10 mouse cellular contexts compared by ENCODE assay signal in genomic region chr1:156667141-156667926, GRCm38 (mm10). TPM values are rescaled to one million over a fixed set of nuclear protein-coding genes. Genes with fewer than 3 reads are reported as not detected.
DNase-seq lines count a peak whose midpoint lies in the region; ATAC-seq and TF ChIP-seq lines count a peak whose summit lies in the region.
"Had no signal": no experiment of that assay in that cellular context is flagged by ENCODE, and none has a peak within 500 bp of the region (broad histone marks: within the 10 kb centered on the region; RNA-seq: fewer than 3 reads in every experiment).

No protein-coding gene starts in this region.

- peak overlapping the region; percentile 76 for H3K4me3 ChIP-seq in E14TG2a.4 (replicated peaks; ENCODE audit: low read length)
- peak overlapping the region; percentile 4; the same call in 1 of the 2 replicates for H3K4me3 ChIP-seq in heart, embryonic 10.5 days
- H3K4me3 ChIP-seq in lung, embryonic 15.5 days: no peak overlapping the region
- H3K4me3 ChIP-seq in neural tube, embryonic 15.5 days (replicated peaks): no peak overlapping the region

- TF ChIP-seq CTCF in E14TG2a.4 (conservative IDR thresholded peaks at IDR 0.05; ENCODE audit: low read length): no peak

- peaks cover 94% of the 10 kb centered on the region for H3K4me1 ChIP-seq in E14TG2a.4 (replicated peaks; ENCODE audit: low read depth, low read length)
- H3K4me1 ChIP-seq in heart, embryonic 10.5 days: peaks cover 27% of the 10 kb centered on the region
- H3K4me1 ChIP-seq in lung, embryonic 15.5 days: peaks cover 20% of the 10 kb centered on the region
- H3K4me1 ChIP-seq in neural tube, embryonic 15.5 days: 0 out of 2 replicates have a peak, but pooled peaks cover 5% of the 10 kb centered on the region

- H3K9ac ChIP-seq in lung, embryonic 15.5 days: no peak overlapping the region
- H3K9ac ChIP-seq in neural tube, embryonic 15.5 days (replicated peaks): no peak overlapping the region

- 68% methylated on average over 23 of the region's 23 CpGs for WGBS in heart, embryonic 10.5 days
- WGBS in lung, embryonic 15.5 days: 66% methylated on average over 23 of the region's 23 CpGs
- 90% methylated on average over 23 of the region's 23 CpGs for WGBS in neural tube, embryonic 15.5 days

- H3K36me3 ChIP-seq in E14TG2a.4 (ENCODE audit: insufficient read depth, low read length): peaks cover 36% of the 10 kb centered on the region
- no peaks in the 10 kb centered on the region for H3K36me3 ChIP-seq in heart, embryonic 10.5 days
- H3K36me3 ChIP-seq in lung, embryonic 15.5 days: no peaks in the 10 kb centered on the region
- no peaks in the 10 kb centered on the region for H3K36me3 ChIP-seq in neural tube, embryonic 15.5 days

- peak overlapping the region; percentile 33; the same call in 1 of the 2 replicates for H3K27ac ChIP-seq in heart, embryonic 10.5 days
- peak overlapping the region; percentile 46; the same call in 1 of the 2 replicates for H3K27ac ChIP-seq in lung, embryonic 15.5 days
- no peak overlapping the region for H3K27ac ChIP-seq in neural tube, embryonic 15.5 days (replicated peaks)

- peak; percentile 66; the same call in 1 of the 2 replicates for ATAC-seq in lung, embryonic 15.5 days (ENCODE audit: borderline replicate concordance, extremely low read depth, low FRiP score, low TSS enrichment)
- no peak for ATAC-seq in neural tube, embryonic 15.5 days (ENCODE audit: low FRiP score)

- DNase-seq in adrenal gland, adult 2 months: peak; percentile 76
- DNase-seq in adrenal gland, postnatal 4 days (ENCODE audit: low spot score in 2 of 2): no peak
- DNase-seq in heart, embryonic 10.5 days (ENCODE audit: low spot score): no peak
- DNase-seq in ovary, postnatal 10 days (ENCODE audit: low spot score): no peak
- DNase-seq in kidney, adult 8-10 months: no peak
- DNase-seq: cerebellum, adult 9-11 months; kidney, adult 11 months had no signal

- H3K9me3 ChIP-seq in E14TG2a.4 (ENCODE audit: low read length): no peaks in the 10 kb centered on the region
- H3K9me3 ChIP-seq in heart, embryonic 10.5 days: no peaks in the 10 kb centered on the region
- H3K9me3 ChIP-seq in lung, embryonic 15.5 days: no peaks in the 10 kb centered on the region
- H3K9me3 ChIP-seq in neural tube, embryonic 15.5 days (replicated peaks): no peaks in the 10 kb centered on the region

- H3K27me3 ChIP-seq in E14TG2a.4 (ENCODE audit: insufficient read depth, low read length): no peaks in the 10 kb centered on the region
- no peaks in the 10 kb centered on the region for H3K27me3 ChIP-seq in heart, embryonic 10.5 days (ENCODE audit: insufficient read depth, poor library complexity, severe bottlenecking)
- no peaks in the 10 kb centered on the region for H3K27me3 ChIP-seq in lung, embryonic 15.5 days
- no peaks in the 10 kb centered on the region for H3K27me3 ChIP-seq in neural tube, embryonic 15.5 days (replicated peaks)

- H3K4me2 ChIP-seq in lung, embryonic 15.5 days: no peak overlapping the region
- H3K4me2 ChIP-seq in neural tube, embryonic 15.5 days: no peak overlapping the region

RNA-seq across cellular contexts. Expression of gene Tor3a, which starts 6.8 kb away (rescaled TPM):
- total RNA-seq in adrenal gland, adult 2 months (2021): 10 to 100 TPM; 15.1 to 24.6 TPM
- polyA plus RNA-seq in adrenal gland, adult 2 months (2012; rRNA removed): 21.5 and 48.9 TPM in 2 replicates
- total RNA-seq in adrenal gland, postnatal 4 days (2021): 10 to 100 TPM; 15.7 to 17.1 TPM
- polyA plus RNA-seq in heart, embryonic 10.5 days (2016; fragmentation: Nextera tagmentation; extraction: Ambion mirVana): 4.3 and 4.4 TPM in 2 replicates
- 12.1 and 12.3 TPM in 2 replicates for polyA plus RNA-seq in lung, embryonic 15.5 days (2015; fragmentation: Nextera tagmentation; extraction: Ambion mirVana)
- 3.2 and 5.6 TPM in 2 replicates for polyA plus RNA-seq in neural tube, embryonic 15.5 days (2015; fragmentation: Nextera tagmentation; extraction: Ambion mirVana)

RNA-seq across cellular contexts. Expression of gene Fam20b, which starts 51.6 kb away (rescaled TPM):
- total RNA-seq in adrenal gland, adult 2 months (2021): 10 to 100 TPM; 55.3 to 56.0 TPM
- polyA plus RNA-seq in adrenal gland, adult 2 months (2012; rRNA removed): 6.7 and 9.8 TPM in 2 replicates
- total RNA-seq in adrenal gland, postnatal 4 days (2021): 10 to 100 TPM; 51.7 to 62.4 TPM
- 21.8 and 24.4 TPM in 2 replicates for polyA plus RNA-seq in heart, embryonic 10.5 days (2016; fragmentation: Nextera tagmentation; extraction: Ambion mirVana)
- 24.5 and 24.7 TPM in 2 replicates for polyA plus RNA-seq in lung, embryonic 15.5 days (2015; fragmentation: Nextera tagmentation; extraction: Ambion mirVana)
- polyA plus RNA-seq in neural tube, embryonic 15.5 days (2015; fragmentation: Nextera tagmentation; extraction: Ambion mirVana): 26.8 and 27.4 TPM in 2 replicates

Comparison
In these comparisons a context has a peak if more than half of its experiments do, and no peak if none do; other contexts are left out.
1. H3K4me3 ChIP-seq: peak in E14TG2a.4 (single experiment) and heart, embryonic 10.5 days (single experiment); none in lung, embryonic 15.5 days (single experiment) and neural tube, embryonic 15.5 days (single experiment).